Mouse (Mus musculus) heart, adult 2 months (tissue): ENCODE measurements at regions not wholly inside any gene's neighbourhood (a gene's known extent, or its start where the extent isn't known, plus 50 kb on each side); places are given as distances from the start of the nearest gene placed in this dataset.

Experiments used
- CTCF ChIP-seq: fragments of 200-600 bp; IDR thresholded peaks from 2 replicates; pipeline ENCODE4 v1.8.1; 2022; ENCODE audit warnings: antibody characterized with exemption, mild to moderate bottlenecking, moderate library complexity
- EP300 ChIP-seq: fragments of 200-500 bp; IDR thresholded peaks from 2 replicates; pipeline ENCODE4 v1.6.1; 2011; ENCODE audit warnings: low read depth, low read length, control low read depth; ENCODE audit not compliant: insufficient read depth
- POLR2A ChIP-seq: fragments of 200-500 bp; IDR thresholded peaks from 2 replicates; pipeline ENCODE4 v1.6.1; 2011; ENCODE audit warnings: mild to moderate bottlenecking, low read depth, low read length, control low read depth; ENCODE audit not compliant: insufficient read depth

DNA sequence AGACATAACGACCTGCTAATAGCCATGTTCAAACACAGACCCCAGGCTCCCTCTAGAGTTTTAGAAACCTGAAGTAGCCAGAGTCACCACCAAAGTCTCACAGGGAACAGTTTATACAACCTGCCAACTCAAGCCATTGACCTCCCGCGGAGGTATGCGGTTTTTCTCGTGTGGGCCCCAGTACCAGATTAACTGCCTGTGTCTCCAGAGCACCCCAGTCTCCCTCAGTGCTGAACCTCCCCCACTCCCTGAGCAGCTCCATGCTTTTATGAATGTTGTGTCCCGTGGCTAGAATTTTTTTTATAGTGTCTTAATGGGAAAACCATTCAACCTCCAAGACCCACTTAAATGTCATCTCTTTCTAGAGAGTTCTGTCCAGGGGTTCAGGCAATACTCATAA is 98.5 kb upstream of the Gm34302 start:
- TF ChIP-seq CTCF (no peak), POLR2A (no peak), EP300 (no peak)
